Mouse (Mus musculus) CH12.LX (cell line): Measurements from ENCODE around the gene Asb8. TPM values are rescaled to one million over a fixed set of nuclear protein-coding genes. Genes with fewer than 3 reads are reported as not detected.

Source experiments
- DNase-seq: peaks from one replicate; pipeline ENCODE4 v3.0.0-alpha.2; 2013; ENCODE audit errors: extremely low read depth
- H3K27ac ChIP-seq: 2 replicates; pipeline ENCODE4 v1.5.1; 2012; ENCODE audit warnings: low read depth, mild to moderate bottlenecking, control low read depth, moderate library complexity; ENCODE audit not compliant: insufficient read depth
- H3K27me3 ChIP-seq: replicated peaks from 2 replicates; pipeline ENCODE3; 2012; ENCODE audit warnings: inconsistent platforms
- H3K36me3 ChIP-seq, 2 experiments: replicated peaks in 1 of 2; 2 replicates each; pipeline versions ENCODE3 to v1.6.1; 2012; ENCODE audit warnings: inconsistent platforms in 1 of 2, low read length in 1 of 2, mild to moderate bottlenecking in 1 of 2, mixed read lengths in 1 of 2, moderate library complexity in 1 of 2; ENCODE audit not compliant: control insufficient read depth in 1 of 2, insufficient read depth in 1 of 2
- H3K4me1 ChIP-seq, 2 experiments: 2 replicates each; pipeline ENCODE4 v1.6.1; 2012; ENCODE audit warnings: inconsistent platforms in 1 of 2, moderate library complexity in 1 of 2; ENCODE audit not compliant: insufficient read depth in 2 of 2, control insufficient read depth in 1 of 2
- H3K4me2 ChIP-seq: 2 replicates; pipeline ENCODE4 v1.6.1; 2012; ENCODE audit warnings: low read depth, mild to moderate bottlenecking, control low read depth; ENCODE audit not compliant: poor library complexity, insufficient read depth, severe bottlenecking
- H3K4me3 ChIP-seq, 3 experiments: fragments of 150-350 bp in 1 of 3; sonication (generic) in 1 of 3; replicated peaks in 1 of 3; 2 replicates each; pipeline versions ENCODE3 to v1.5.1; 2011 to 2012; ENCODE audit warnings: low read depth in 2 of 3, low read length in 2 of 3, mild to moderate bottlenecking in 2 of 3, moderate library complexity in 2 of 3, control low read depth in 1 of 3, improper control_type of control experiment in 1 of 3, inconsistent platforms in 1 of 3, mixed read lengths in 1 of 3; ENCODE audit not compliant: poor library complexity in 1 of 3
- H3K79me2 ChIP-seq: replicated peaks from 2 replicates; pipeline ENCODE4 v1.6.1; 2012; ENCODE audit warnings: mild to moderate bottlenecking, moderate library complexity; ENCODE audit not compliant: control insufficient read depth, poor library complexity, insufficient read depth, severe bottlenecking; ENCODE audit errors: extremely low read depth
- H3K9ac ChIP-seq: 2 replicates; pipeline ENCODE4 v1.6.1; 2012; ENCODE audit warnings: low read depth, mild to moderate bottlenecking, control low read depth, moderate library complexity; ENCODE audit not compliant: insufficient read depth
- H3K9me3 ChIP-seq: replicated peaks from 2 replicates; pipeline ENCODE3; 2012; ENCODE audit warnings: low read length, inconsistent platforms, mixed read lengths
- CHD2 ChIP-seq: IDR thresholded peaks from 2 replicates; pipeline ENCODE4 v1.6.1; 2011; ENCODE audit warnings: low read length, improper control_type of control experiment
- CTCF ChIP-seq, 2 experiments: IDR thresholded peaks in 1 of 2; conservative IDR thresholded peaks in 1 of 2; 2 replicates each; pipeline ENCODE4 v1.5.1; 2011 to 2012; ENCODE audit warnings: low read depth in 2 of 2, low read length in 2 of 2, improper control_type of control experiment in 1 of 2, inconsistent platforms in 1 of 2, mild to moderate bottlenecking in 1 of 2, moderate library complexity in 1 of 2
- E2F4 ChIP-seq: IDR thresholded peaks from 2 replicates; pipeline ENCODE4 v1.6.1; 2011; ENCODE audit warnings: low read depth, low read length, improper control_type of control experiment; ENCODE audit not compliant: insufficient replicate concordance
- ELF1 ChIP-seq: IDR thresholded peaks from 2 replicates; pipeline ENCODE4 v1.6.1; 2014; ENCODE audit warnings: low read depth, mild to moderate bottlenecking, inconsistent platforms, low read length, improper control_type of control experiment
- ETS1 ChIP-seq: conservative IDR thresholded peaks from 2 replicates; pipeline ENCODE4 v1.6.1; 2012; ENCODE audit warnings: low read depth, mild to moderate bottlenecking, inconsistent platforms, low read length, improper control_type of control experiment, moderate library complexity
- HCFC1 ChIP-seq: IDR thresholded peaks from 2 replicates; pipeline ENCODE4 v1.6.1; 2012; ENCODE audit warnings: low read depth, mild to moderate bottlenecking, inconsistent platforms, low read length, improper control_type of control experiment
- JUND ChIP-seq: conservative IDR thresholded peaks from 2 replicates; pipeline ENCODE4 v1.6.1; 2011; ENCODE audit warnings: low read depth, low read length, improper control_type of control experiment
- KAT2A ChIP-seq: IDR thresholded peaks from 2 replicates; pipeline ENCODE4 v1.6.1; 2012; ENCODE audit warnings: low read length, improper control_type of control experiment, inconsistent platforms; ENCODE audit not compliant: insufficient replicate concordance
- MAFK ChIP-seq: IDR thresholded peaks from 2 replicates; pipeline ENCODE4 v1.6.1; 2011; ENCODE audit warnings: low read length, improper control_type of control experiment; ENCODE audit not compliant: insufficient replicate concordance
- MAX ChIP-seq: IDR thresholded peaks from 2 replicates; pipeline ENCODE4 v1.6.1; 2011; ENCODE audit warnings: low read length, improper control_type of control experiment
- MAZ ChIP-seq: IDR thresholded peaks from 2 replicates; pipeline ENCODE4 v1.6.1; 2012; ENCODE audit warnings: low read depth, mild to moderate bottlenecking, inconsistent platforms, low read length, improper control_type of control experiment, moderate library complexity
- MEF2A ChIP-seq: IDR thresholded peaks from 2 replicates; pipeline ENCODE4 v1.6.1; 2014; ENCODE audit warnings: low read depth, mild to moderate bottlenecking, inconsistent platforms, low read length, improper control_type of control experiment, borderline replicate concordance
- MXI1 ChIP-seq: IDR thresholded peaks from 2 replicates; pipeline ENCODE4 v1.6.1; 2011; ENCODE audit warnings: mild to moderate bottlenecking, low read depth, low read length, improper control_type of control experiment
- MYC ChIP-seq: IDR thresholded peaks from 2 replicates; pipeline ENCODE4 v1.6.1; 2011; ENCODE audit warnings: low read depth, mild to moderate bottlenecking, improper control_type of control experiment, low read length
- NRF1 ChIP-seq: IDR thresholded peaks from 2 replicates; pipeline ENCODE4 v1.6.1; 2014; ENCODE audit warnings: low read depth, mild to moderate bottlenecking, inconsistent platforms, low read length, improper control_type of control experiment, moderate library complexity
- PAX5 ChIP-seq: IDR thresholded peaks from 2 replicates; pipeline ENCODE4 v1.6.1; 2012; ENCODE audit warnings: low read length, inconsistent platforms, mixed read lengths
- POLR2AphosphoS2 ChIP-seq: IDR thresholded peaks from 2 replicates; pipeline ENCODE4 v1.6.1; 2011; ENCODE audit warnings: low read depth, low read length, improper control_type of control experiment
- RCOR1 ChIP-seq: conservative IDR thresholded peaks from 2 replicates; pipeline ENCODE4 v1.6.1; 2012; ENCODE audit warnings: low read depth, mild to moderate bottlenecking, inconsistent platforms, low read length, improper control_type of control experiment
- SMC3 ChIP-seq: IDR thresholded peaks from 2 replicates; pipeline ENCODE4 v1.6.1; 2011; ENCODE audit warnings: low read depth, low read length, improper control_type of control experiment
- TBP ChIP-seq: conservative IDR thresholded peaks from 2 replicates; pipeline ENCODE4 v1.6.1; 2011; ENCODE audit warnings: low read depth, low read length, improper control_type of control experiment
- TCF12 ChIP-seq: IDR thresholded peaks from 2 replicates; pipeline ENCODE4 v1.6.1; 2014; ENCODE audit warnings: low read depth, mild to moderate bottlenecking, inconsistent platforms, low read length, improper control_type of control experiment
- USF1 ChIP-seq: IDR thresholded peaks from 2 replicates; pipeline ENCODE4 v1.6.1; 2014; ENCODE audit warnings: low read depth, mild to moderate bottlenecking, inconsistent platforms, low read length, improper control_type of control experiment
- USF2 ChIP-seq: conservative IDR thresholded peaks from 2 replicates; pipeline ENCODE4 v1.6.1; 2011; ENCODE audit warnings: low read depth, low read length, improper control_type of control experiment
- ZC3H11A ChIP-seq: IDR thresholded peaks from 2 replicates; pipeline ENCODE4 v1.6.1; 2012; ENCODE audit warnings: low read depth, mild to moderate bottlenecking, inconsistent platforms, low read length, improper control_type of control experiment
- ZKSCAN1 ChIP-seq: IDR thresholded peaks from 2 replicates; pipeline ENCODE4 v1.6.1; 2012; ENCODE audit warnings: low read depth, inconsistent platforms, low read length, improper control_type of control experiment, borderline replicate concordance
- ZMIZ1 ChIP-seq: IDR thresholded peaks from 2 replicates; pipeline ENCODE4 v1.6.1; 2012; ENCODE audit warnings: low read depth, mild to moderate bottlenecking, inconsistent platforms, low read length, improper control_type of control experiment
- ZNF384 ChIP-seq: IDR thresholded peaks from 2 replicates; pipeline ENCODE4 v1.6.1; 2012; ENCODE audit warnings: low read depth, low read length, improper control_type of control experiment, inconsistent platforms
- dilution Hi-C: fragments of 300-500 bp; cut with MboI; formaldehyde crosslinking; loops from 2 replicates; pipeline ENCODE4 v1.14.3; 2020; ENCODE audit warnings: low sequenced_read_pairs; ENCODE audit not compliant: extremely low pct_unique_long_range_greater_than_20kb, extremely low pct_ligation_motif_present
- in situ Hi-C: fragments of 300-500 bp; cut with MboI; formaldehyde crosslinking; loops from 3 replicates; pipeline ENCODE4 v1.14.3; 2019; ENCODE audit warnings: low sequenced_read_pairs, low pct_ligation_motif_present, low pct_unique_long_range_greater_than_20kb, mixed read lengths
- polyA plus RNA-seq: library from polyadenylated mRNA; unstranded; fragments of >175 nt; gene quantifications from 2 replicates; pipeline ENCODE4 v1.2.1, GENCODE M21; 2012; ENCODE audit warnings: low read depth; ENCODE audit not compliant: insufficient read length
- total RNA-seq, 2 experiments: library from RNA; depleted of rRNA; stranded (reverse); fragments of 300-350 nt in 1 of 2; fragments of >200 nt in 1 of 2; gene quantifications; 2 replicates each; pipeline ENCODE4 v1.2.3; 2012 to 2014

Gene Asb8
- total and polyA plus RNA-seq, 3 experiments: 20.5 to 32.5 (median 27.7) TPM

DNA sequence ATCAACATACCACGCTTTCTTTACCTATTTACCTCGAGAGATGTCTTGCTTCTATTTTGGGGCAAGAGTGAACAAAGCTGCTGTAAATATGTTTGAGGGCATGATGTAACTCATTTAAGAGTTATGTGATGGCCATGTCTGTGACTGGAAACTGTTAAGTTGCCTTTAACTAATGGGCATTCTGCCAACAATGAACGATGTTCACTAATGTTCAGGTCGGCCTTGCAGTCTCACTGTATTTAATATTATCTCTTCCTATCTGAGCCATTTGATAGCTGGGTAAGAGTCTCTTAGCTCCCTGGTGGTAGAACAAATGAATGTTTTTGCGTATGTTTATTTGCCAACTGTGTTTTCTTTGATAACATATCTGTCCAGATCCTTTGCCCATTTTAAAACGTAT, 58.9 kb downstream of the Asb8 start:
- H3K27ac ChIP-seq: no peak overlapping the region
- H3K4me3 ChIP-seq: no peak overlapping the region
- dilution Hi-C loops: no loop called here
- peaks cover 7% of the 10 kb centered on the region for H3K27me3 ChIP-seq
- no peak for DNase-seq
- no peaks in the 10 kb centered on the region for H3K79me2 ChIP-seq
- H3K9ac ChIP-seq: no peak overlapping the region
- TF ChIP-seq MYC (no peak), HCFC1 (no peak), ZNF384 (no peak), USF1 (no peak), TBP (no peak), ZC3H11A (no peak), MAZ (no peak), CHD2 (no peak), USF2 (no peak), KAT2A (no peak), CTCF (conservative IDR thresholded peaks at IDR 0.05 in 1 of 2, IDR thresholded peaks at IDR 0.05 in 1 of 2; ENCODE audit: low read depth in 2 of 2, low read length in 2 of 2) (no peak), MAX (no peak), ELF1 (no peak), NRF1 (no peak), SMC3 (no peak), PAX5 (no peak), POLR2AphosphoS2 (no peak), MAFK (no peak), MEF2A (no peak)
- in situ Hi-C loops: no loop called here
- H3K4me2 ChIP-seq: no peak overlapping the region
- H3K36me3 ChIP-seq: peaks cover 0 to 4% of the 10 kb centered on the region in 2 experiments
- H3K9me3 ChIP-seq: no peaks in the 10 kb centered on the region
- H3K4me1 ChIP-seq: peaks cover 0 to 21% of the 10 kb centered on the region in 2 experiments; a peak in 2 of 4 replicates

DNA sequence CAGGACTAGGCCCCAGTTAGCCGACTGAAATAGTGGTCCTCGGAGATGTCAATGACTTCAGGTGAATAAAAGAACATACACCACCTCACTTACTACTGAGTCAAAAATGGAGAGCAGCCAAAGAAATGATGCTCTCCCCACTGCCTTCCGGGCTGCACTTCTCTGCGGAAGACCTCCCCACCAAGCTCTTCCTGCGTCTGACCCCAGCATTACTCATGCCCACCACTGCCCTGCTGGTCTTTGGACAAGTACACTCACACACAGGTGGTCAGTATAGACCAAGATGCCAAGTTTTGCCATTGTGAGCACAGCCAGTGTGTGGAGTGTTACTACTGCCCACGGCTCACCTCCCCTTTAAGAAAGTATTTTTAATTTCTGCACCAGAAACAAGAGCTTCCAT, 63.0 kb downstream of the Asb8 start:
- peaks cover 7% of the 10 kb centered on the region for H3K27me3 ChIP-seq
- DNase-seq: no peak
- in situ Hi-C loops: no loop called here
- H3K9ac ChIP-seq: no peak overlapping the region
- H3K9me3 ChIP-seq: no peaks in the 10 kb centered on the region
- dilution Hi-C loops: no loop called here
- H3K4me3 ChIP-seq: no peak overlapping the region
- H3K4me1 ChIP-seq: 0 out of 4 replicates have a peak, but pooled peaks cover 0 to 3% of the 10 kb centered on the region in 2 experiments
- H3K27ac ChIP-seq: no peak overlapping the region
- TF ChIP-seq ZMIZ1 (no peak), SMC3 (no peak), ZKSCAN1 (no peak), TCF12 (no peak), CTCF (conservative IDR thresholded peaks at IDR 0.05 in 1 of 2, IDR thresholded peaks at IDR 0.05 in 1 of 2; ENCODE audit: low read depth in 2 of 2, low read length in 2 of 2) (no peak), E2F4 (no peak), MAX (no peak), CHD2 (no peak), MAZ (no peak), JUND (no peak), USF2 (no peak), MXI1 (no peak), ETS1 (no peak), TBP (no peak), POLR2AphosphoS2 (no peak), MAFK (no peak), RCOR1 (no peak)
- no peak overlapping the region for H3K4me2 ChIP-seq
- no peaks in the 10 kb centered on the region for H3K79me2 ChIP-seq
- H3K36me3 ChIP-seq: no peaks in the 10 kb centered on the region
